Mouse (Mus musculus) olfactory bulb, adult 2 months (tissue): ENCODE data around the gene Rtf2. TPM values are rescaled to one million over a fixed set of nuclear protein-coding genes. Genes with fewer than 3 reads are reported as not detected.
A peak's percentile ranks its signal among the peaks of the same experiment; 100 is the strongest.

Experiments
- H3K27ac ChIP-seq: fragments of 200-500 bp; 2 replicates; pipeline ENCODE4 v1.5.1; 2012; ENCODE audit warnings: low read depth, low read length; ENCODE audit not compliant: insufficient read depth
- H3K4me1 ChIP-seq: fragments of 200-500 bp; 2 replicates; pipeline ENCODE4 v1.6.1; 2012; ENCODE audit warnings: low read length; ENCODE audit not compliant: control insufficient read depth, insufficient read depth
- H3K4me3 ChIP-seq: fragments of 200-500 bp; 2 replicates; pipeline ENCODE4 v1.5.1; 2012; ENCODE audit warnings: mild to moderate bottlenecking, low read depth, low read length, moderate library complexity; ENCODE audit not compliant: insufficient read depth
- CTCF ChIP-seq: fragments of 200-500 bp; IDR thresholded peaks from 2 replicates; pipeline ENCODE4 v1.5.1; 2012; ENCODE audit warnings: low read depth, mild to moderate bottlenecking, low read length, moderate library complexity; ENCODE audit not compliant: insufficient read depth
- POLR2A ChIP-seq: fragments of 200-500 bp; IDR thresholded peaks from 2 replicates; pipeline ENCODE4 v1.6.1; 2012; ENCODE audit warnings: mild to moderate bottlenecking, low read depth, low read length, moderate library complexity; ENCODE audit not compliant: insufficient read depth
- WGBS: fragments of 180-500 bp; shearing (Covaris S2); methylation state at CpG from one replicate; pipeline ENCODE4 v1.1.7; 2018; 5-methylcytosine and 5-hydroxymethylcytosine counted together
- polyA plus RNA-seq: library from polyadenylated mRNA; stranded (reverse); fragments of >200 nt; gene quantifications from 2 replicates; pipeline ENCODE4 v1.2.4, GENCODE M21; 2012; ENCODE audit warnings: low replicate concordance; ENCODE audit not compliant: missing spikeins, insufficient read depth, insufficient read length

Gene Rtf2
- 332 TPM in 1 of 2 replicates, not detected in the other for polyA plus RNA-seq

GRCm38 (mm10) chr2:172439843-172440639 lies at the start of gene Rtf2:
Gene Rtf2 (plus strand): TSS chr2:172440556.
- TF ChIP-seq CTCF (no peak), POLR2A (peak; percentile 71)
- H3K4me1 ChIP-seq, result peaks cover 6% of the 10 kb centered on the region; the same call in 1 of the 2 replicates
- H3K4me3 ChIP-seq, result peak within 1 kb of the TSS; percentile 69
- WGBS, result 2% methylated on average over 35 of the region's 35 CpGs
- peak within 1 kb of the TSS; percentile 7; the same call in 1 of the 2 replicates for H3K27ac ChIP-seq

DNA sequence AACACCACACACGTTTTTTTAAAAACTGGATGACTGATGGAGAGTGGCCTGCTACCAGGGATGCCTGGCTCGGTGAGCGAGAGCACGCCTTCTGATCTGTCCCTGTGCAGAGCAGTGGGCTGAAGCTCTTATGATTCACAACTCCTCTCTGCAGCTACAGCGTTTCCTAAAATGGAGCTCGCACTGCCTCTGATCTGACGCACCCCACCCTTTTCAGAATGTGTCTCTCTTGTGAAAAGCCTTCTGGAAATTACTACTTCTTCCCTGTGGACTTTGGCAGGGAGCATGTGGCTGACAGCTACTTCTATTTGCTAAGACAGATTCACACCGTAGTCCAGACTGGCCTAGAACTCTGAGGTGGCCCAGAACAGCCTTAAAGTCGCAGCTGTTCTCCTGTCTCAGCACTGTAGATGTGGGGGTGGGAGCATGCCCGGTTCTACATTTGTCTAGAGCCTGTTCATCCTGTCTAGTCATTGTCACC lies 48.3 kb upstream of the Rtf2 start:
- TF ChIP-seq POLR2A, result no peak
- TF ChIP-seq CTCF, result no peak
- peaks cover 18% of the 10 kb centered on the region for H3K4me1 ChIP-seq
- peak overlapping the region; percentile 70 for H3K27ac ChIP-seq
- WGBS, result 36% methylated on average over 10 of the region's 10 CpGs
- no peak overlapping the region for H3K4me3 ChIP-seq

DNA sequence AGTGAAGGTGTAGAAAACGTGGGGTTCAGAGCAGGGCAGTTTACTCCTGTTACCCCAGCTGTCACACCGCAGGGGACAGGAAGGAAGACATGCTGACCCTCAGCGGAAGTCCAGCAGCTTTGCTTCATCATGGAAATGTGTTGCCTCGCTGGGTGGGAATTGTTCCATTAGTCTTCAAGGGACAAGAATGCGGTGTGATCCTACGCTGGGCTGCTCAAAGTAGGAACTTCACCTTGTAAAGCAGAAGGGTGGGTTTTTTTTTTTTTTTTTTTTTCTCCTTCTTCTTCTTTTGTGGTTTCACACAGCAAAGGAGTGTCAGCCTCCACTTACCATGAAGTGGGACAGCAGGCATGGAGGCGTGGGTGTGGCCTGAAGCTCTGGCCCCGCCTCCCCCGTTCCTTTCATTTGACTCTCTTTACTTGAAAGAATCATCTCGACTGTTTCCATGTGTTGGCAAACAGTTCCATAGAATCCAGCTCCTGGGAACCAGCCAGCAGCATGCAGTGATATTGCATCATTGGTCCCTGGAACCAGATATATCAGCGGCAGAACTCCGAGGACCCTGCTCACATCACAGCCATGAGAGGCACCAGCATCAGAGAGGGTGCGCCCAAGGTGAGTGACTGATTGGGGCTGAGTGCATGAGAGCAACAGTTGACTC lies 46.8 kb upstream of the Rtf2 start, which contains the start of gene Cass4:
TSS of gene Cass4 (plus strand) at position 404 of the 661 bp plus-strand sequence.
- no peak within 1 kb of the TSS for H3K27ac ChIP-seq
- TF ChIP-seq POLR2A, result no peak
- no peak for TF ChIP-seq CTCF
- 42% methylated on average over 13 of the region's 13 CpGs for WGBS
- H3K4me1 ChIP-seq, result peaks cover 18% of the 10 kb centered on the region
- H3K4me3 ChIP-seq, result no peak within 1 kb of the TSS

- H3K4me3 ChIP-seq, result no peak overlapping the region
- 72% methylated on average over 2 of the region's 2 CpGs for WGBS
- TF ChIP-seq POLR2A, result no peak
- H3K27ac ChIP-seq, result no peak overlapping the region
- H3K4me1 ChIP-seq, result peaks cover 18% of the 10 kb centered on the region
These were observed 46.3 kb upstream of the Rtf2 start for GRCm38 (mm10) chr2:172394052-172394392.

- H3K27ac ChIP-seq, result no peak overlapping the region
- H3K4me3 ChIP-seq, result no peak overlapping the region
- peaks cover 18% of the 10 kb centered on the region for H3K4me1 ChIP-seq
- TF ChIP-seq POLR2A (no peak), CTCF (no peak)
- 58% methylated on average over 4 of the region's 4 CpGs for WGBS
These were observed 45.7 kb upstream of the Rtf2 start for GRCm38 (mm10) chr2:172394671-172395070.

- no peak for TF ChIP-seq POLR2A
- TF ChIP-seq CTCF, result no peak
- Histone ChIP-seq H3K4me1 (peaks cover 24% of the 10 kb centered on the region), H3K4me3 (no peak overlapping the region), H3K27ac (no peak overlapping the region)
- 63% methylated on average over 9 of the region's 9 CpGs for WGBS
These were observed 44.4 kb upstream of the Rtf2 start for GRCm38 (mm10) chr2:172395961-172396360.

DNA sequence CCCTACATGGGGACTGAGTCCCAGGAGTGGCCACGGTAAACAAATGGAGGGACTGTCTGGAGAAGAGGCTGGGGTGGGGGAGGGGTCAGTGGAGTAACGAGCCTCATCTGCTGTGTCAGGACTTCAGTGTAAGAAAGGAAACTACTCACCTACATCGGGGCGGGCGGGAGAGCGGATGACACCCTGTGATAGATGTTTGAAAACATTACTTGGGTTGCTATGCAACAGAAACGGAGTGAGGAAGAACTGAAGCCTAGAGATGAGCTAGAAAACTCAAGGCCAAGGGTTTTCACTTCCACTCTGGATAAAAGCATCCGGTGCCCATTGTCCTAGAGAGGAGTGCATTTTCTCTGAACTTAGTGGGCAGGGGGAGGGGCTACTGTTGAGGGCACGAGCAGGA lies 40.5 kb upstream of the Rtf2 start:
- Histone ChIP-seq H3K4me1 (peaks cover 15% of the 10 kb centered on the region), H3K4me3 (no peak overlapping the region), H3K27ac (no peak overlapping the region)
- 37% methylated on average over 9 of the region's 9 CpGs for WGBS
- TF ChIP-seq CTCF (no peak), POLR2A (no peak)

GRCm38 (mm10) chr2:172401116-172401825 lies 39.1 kb upstream of the Rtf2 start:
- no peak overlapping the region for H3K4me3 ChIP-seq
- TF ChIP-seq CTCF (no peak), POLR2A (no peak)
- H3K4me1 ChIP-seq, result peaks cover 11% of the 10 kb centered on the region
- H3K27ac ChIP-seq, result no peak overlapping the region
- 72% methylated on average over 13 of the region's 13 CpGs for WGBS
